Mouse (Mus musculus) cortical plate, adult 2 months (tissue): Measurements from ENCODE around the gene Hook2. TPM values are rescaled to one million over a fixed set of nuclear protein-coding genes. Genes with fewer than 3 reads are reported as not detected.

Experiments
- H3K27ac ChIP-seq: fragments of 200-500 bp; 2 replicates; pipeline ENCODE4 v1.5.1; 2012; ENCODE audit warnings: low read length, control low read depth, inconsistent platforms; ENCODE audit not compliant: insufficient read depth
- H3K4me1 ChIP-seq: fragments of 200-500 bp; 2 replicates; pipeline ENCODE4 v1.6.1; 2011; ENCODE audit warnings: low read length; ENCODE audit not compliant: control insufficient read depth, insufficient read depth
- H3K4me3 ChIP-seq: fragments of 200-500 bp; 2 replicates; pipeline ENCODE4 v1.5.1; 2011; ENCODE audit warnings: mild to moderate bottlenecking, low read length, control low read depth; ENCODE audit not compliant: insufficient read depth
- CTCF ChIP-seq: fragments of 200-500 bp; IDR thresholded peaks from 2 replicates; pipeline ENCODE4 v1.5.1; 2011; ENCODE audit warnings: mild to moderate bottlenecking, control low read depth, low read length; ENCODE audit not compliant: insufficient read depth; ENCODE audit errors: extremely low read depth
- POLR2A ChIP-seq: fragments of 200-500 bp; IDR thresholded peaks from 2 replicates; pipeline ENCODE4 v1.6.1; 2011; ENCODE audit warnings: mild to moderate bottlenecking, low read length, control low read depth; ENCODE audit not compliant: insufficient read depth; ENCODE audit errors: extremely low read depth
- polyA plus RNA-seq: library from polyadenylated mRNA; depleted of rRNA; stranded (reverse); fragments of >200 nt; gene quantifications from 2 replicates; pipeline ENCODE4 v1.2.3, GENCODE M21; 2012

The Hook2 gene
- polyA plus RNA-seq, 1 experiment = 15.6 TPM

- H3K27ac ChIP-seq = peak within 1 kb of the TSS; percentile 96
- H3K4me3 ChIP-seq = peak within 1 kb of the TSS; percentile 96
- peaks cover 10% of the 10 kb centered on the region for H3K4me1 ChIP-seq
- peak; percentile 94 for TF ChIP-seq POLR2A
- TF ChIP-seq CTCF = no peak
Observed at GRCm38 (mm10) chr8:85026670-85027515, 36.5 kb downstream of the Hook2 start, which contains the start of gene Trir. Gene Trir (plus strand): TSS chr8:85026823.

GRCm38 (mm10) chr8:85027516-85027855 lies 37.1 kb downstream of the Hook2 start:
- Histone ChIP-seq H3K4me3 (peak overlapping the region; percentile 80), H3K27ac (no peak overlapping the region), H3K4me1 (peaks cover 10% of the 10 kb centered on the region)
- no peak for TF ChIP-seq CTCF
- TF ChIP-seq POLR2A = no peak

GRCm38 (mm10) chr8:85027922-85028321 lies 37.5 kb downstream of the Hook2 start:
- H3K4me3 ChIP-seq = peak overlapping the region; percentile 80; the same call in 1 of the 2 replicates
- H3K4me1 ChIP-seq = peaks cover 10% of the 10 kb centered on the region
- no peak for TF ChIP-seq POLR2A
- no peak for TF ChIP-seq CTCF
- H3K27ac ChIP-seq = no peak overlapping the region

- TF ChIP-seq POLR2A (no peak), CTCF (no peak)
- H3K4me1 ChIP-seq = peaks cover 7% of the 10 kb centered on the region
- no peak overlapping the region for H3K4me3 ChIP-seq
- no peak overlapping the region for H3K27ac ChIP-seq
Observed at GRCm38 (mm10) chr8:85029271-85029670, 38.9 kb downstream of the Hook2 start.

- Histone ChIP-seq H3K4me3 (no peak overlapping the region), H3K27ac (no peak overlapping the region), H3K4me1 (peaks cover 4% of the 10 kb centered on the region)
- TF ChIP-seq CTCF (no peak), POLR2A (no peak)
Observed at GRCm38 (mm10) chr8:85032622-85033311, 42.4 kb downstream of the Hook2 start.

GRCm38 (mm10) chr8:85033867-85034266 lies 43.5 kb downstream of the Hook2 start:
- TF ChIP-seq CTCF = no peak
- no peak for TF ChIP-seq POLR2A
- Histone ChIP-seq H3K4me3 (no peak overlapping the region), H3K4me1 (no peaks in the 10 kb centered on the region; the same call in 1 of the 2 replicates), H3K27ac (no peak overlapping the region)

GRCm38 (mm10) chr8:85034764-85035163 lies 44.4 kb downstream of the Hook2 start:
- Histone ChIP-seq H3K4me1 (no peaks in the 10 kb centered on the region; the same call in 1 of the 2 replicates), H3K4me3 (no peak overlapping the region), H3K27ac (no peak overlapping the region)
- TF ChIP-seq CTCF (no peak), POLR2A (peak; percentile 41; the same call in 1 of the 2 replicates)

- H3K27ac ChIP-seq = no peak overlapping the region
- TF ChIP-seq CTCF (no peak), POLR2A (no peak)
- H3K4me1 ChIP-seq = no peaks in the 10 kb centered on the region; the same call in 1 of the 2 replicates
- peak overlapping the region; percentile 68; the same call in 1 of the 2 replicates for H3K4me3 ChIP-seq
Observed at GRCm38 (mm10) chr8:85035165-85035727, 44.8 kb downstream of the Hook2 start.

GRCm38 (mm10) chr8:85035728-85036310 lies 45.4 kb downstream of the Hook2 start:
- Histone ChIP-seq H3K4me3 (peak overlapping the region; percentile 68), H3K27ac (no peak overlapping the region), H3K4me1 (no peaks in the 10 kb centered on the region; the same call in 1 of the 2 replicates)
- no peak for TF ChIP-seq POLR2A
- no peak for TF ChIP-seq CTCF

GRCm38 (mm10) chr8:85036381-85036717 lies 45.9 kb downstream of the Hook2 start:
- TF ChIP-seq CTCF = no peak
- no peak; the same call in 1 of the 2 replicates for TF ChIP-seq POLR2A
- Histone ChIP-seq H3K27ac (no peak overlapping the region; the same call in 1 of the 2 replicates), H3K4me3 (peak overlapping the region; percentile 68), H3K4me1 (no peaks in the 10 kb centered on the region; the same call in 1 of the 2 replicates)
